27 mouse cellular contexts compared by ENCODE assay signal in genomic region chr3:72868141-72868540, GRCm38 (mm10).
"Had no signal": no experiment of that assay in that cellular context is flagged by ENCODE, and none has a peak within 500 bp of the region (broad histone marks: within the 10 kb centered on the region; RNA-seq: fewer than 3 reads in every experiment).

No protein-coding gene starts in this region.

- H3K9ac ChIP-seq: limb, embryonic 12.5 days; limb, embryonic 13.5 days; limb, embryonic 15.5 days; liver, embryonic 12.5 days; liver, embryonic 13.5 days; liver, embryonic 14.5 days; liver, embryonic 15.5 days; liver, postnatal 0 days; lung, embryonic 14.5 days; lung, embryonic 15.5 days; midbrain, embryonic 12.5 days; midbrain, embryonic 13.5 days; midbrain, embryonic 15.5 days had no signal

- H3K36me3 ChIP-seq: limb, embryonic 10.5 days; limb, embryonic 12.5 days; limb, embryonic 13.5 days; limb, embryonic 15.5 days; liver, embryonic 12.5 days; liver, embryonic 13.5 days; liver, embryonic 15.5 days; lung, embryonic 15.5 days; midbrain, embryonic 10.5 days; midbrain, embryonic 12.5 days; midbrain, embryonic 13.5 days; midbrain, embryonic 15.5 days had no signal

- H3K27ac ChIP-seq: limb, embryonic 10.5 days; limb, embryonic 12.5 days; limb, embryonic 13.5 days; limb, embryonic 15.5 days; liver, embryonic 12.5 days; liver, embryonic 13.5 days; liver, embryonic 14.5 days; liver, embryonic 15.5 days; lung, embryonic 15.5 days; macrophage; midbrain, embryonic 10.5 days; midbrain, embryonic 12.5 days; midbrain, embryonic 13.5 days; midbrain, embryonic 15.5 days had no signal

- H3K9me3 ChIP-seq: limb, embryonic 10.5 days; limb, embryonic 12.5 days; limb, embryonic 13.5 days; limb, embryonic 15.5 days; liver, embryonic 12.5 days; liver, embryonic 13.5 days; liver, embryonic 15.5 days; lung, embryonic 15.5 days; megakaryocyte, embryonic 14.5 days; midbrain, embryonic 10.5 days; midbrain, embryonic 12.5 days; midbrain, embryonic 13.5 days; midbrain, embryonic 15.5 days had no signal

- H3K4me1 ChIP-seq: limb, embryonic 10.5 days; limb, embryonic 12.5 days; limb, embryonic 13.5 days; limb, embryonic 15.5 days; liver, embryonic 12.5 days; liver, embryonic 13.5 days; liver, embryonic 15.5 days; lung, embryonic 15.5 days; megakaryocyte, embryonic 14.5 days; midbrain, embryonic 10.5 days; midbrain, embryonic 12.5 days; midbrain, embryonic 13.5 days; midbrain, embryonic 15.5 days had no signal

- H3K4me3 ChIP-seq: limb, embryonic 10.5 days; limb, embryonic 12.5 days; limb, embryonic 13.5 days; limb, embryonic 15.5 days; liver, embryonic 12.5 days; liver, embryonic 13.5 days; liver, embryonic 15.5 days; lung, embryonic 15.5 days; megakaryocyte, embryonic 14.5 days; midbrain, embryonic 10.5 days; midbrain, embryonic 12.5 days; midbrain, embryonic 13.5 days; midbrain, embryonic 15.5 days; myocyte had no signal

- DNase-seq: left cerebral cortex, postnatal 4 days; liver; liver, embryonic 13.5 days; liver, postnatal 0 days; lung, adult 18-20 months; lung, adult 2 months; lung, embryonic 14.5 days; lung, postnatal 10 days; lung, postnatal 14 days; lung, postnatal 36 days; lung, postnatal 4 days; midbrain, embryonic 14.5 days had no signal
